Mouse (Mus musculus) small intestine, adult 2 months (tissue): ENCODE data around the gene Nme9. TPM values are rescaled to one million over a fixed set of nuclear protein-coding genes. Genes with fewer than 3 reads are reported as not detected.
A peak's percentile ranks its signal among the peaks of the same experiment; 100 is the strongest.

Experiments
- H3K27ac ChIP-seq: fragments of 200-500 bp; 2 replicates; pipeline ENCODE4 v1.5.1; 2012; ENCODE audit warnings: low read depth, low read length, control low read depth, inconsistent platforms; ENCODE audit not compliant: insufficient read depth
- H3K27me3 ChIP-seq: fragments of 200-500 bp; 2 replicates; pipeline ENCODE4 v1.6.1; 2012; ENCODE audit warnings: mild to moderate bottlenecking, moderate library complexity, low read length, inconsistent platforms; ENCODE audit not compliant: control insufficient read depth, insufficient read depth
- H3K36me3 ChIP-seq: fragments of 200-500 bp; 2 replicates; pipeline ENCODE4 v1.6.1; 2012; ENCODE audit warnings: mild to moderate bottlenecking, low read length, control low read depth, inconsistent platforms; ENCODE audit not compliant: control insufficient read depth, insufficient read depth
- H3K4me1 ChIP-seq: fragments of 200-500 bp; 2 replicates; pipeline ENCODE4 v1.6.1; 2012; ENCODE audit warnings: low read length, inconsistent platforms, mixed read lengths; ENCODE audit not compliant: control insufficient read depth, insufficient read depth, insufficient read length
- H3K4me3 ChIP-seq: fragments of 200-500 bp; 2 replicates; pipeline ENCODE4 v1.5.1; 2012; ENCODE audit warnings: low read depth, mild to moderate bottlenecking, control low read depth, inconsistent platforms, low read length, moderate library complexity
- CTCF ChIP-seq: fragments of 200-500 bp; IDR thresholded peaks from 2 replicates; pipeline ENCODE4 v1.5.1; 2012; ENCODE audit warnings: low read depth, mild to moderate bottlenecking, control low read depth, inconsistent platforms, low read length, moderate library complexity, mixed read lengths; ENCODE audit not compliant: insufficient replicate concordance, insufficient read length; ENCODE audit errors: extremely low read depth
- POLR2A ChIP-seq: fragments of 200-500 bp; IDR thresholded peaks from 2 replicates; pipeline ENCODE4 v1.6.1; 2012; ENCODE audit warnings: low read depth, mild to moderate bottlenecking, control low read depth, inconsistent platforms, low read length, moderate library complexity
- WGBS: fragments of 180-500 bp; shearing (Covaris S2); methylation state at CpG from one replicate; pipeline ENCODE4 v1.1.7; 2018; 5-methylcytosine and 5-hydroxymethylcytosine counted together
- polyA plus RNA-seq: library from polyadenylated mRNA; depleted of rRNA; stranded (reverse); fragments of >200 nt; gene quantifications from 2 replicates; pipeline ENCODE4 v1.2.3, GENCODE M21; 2012

Gene Nme9
- polyA plus RNA-seq, 1 experiment: 0.19 TPM

- Histone ChIP-seq H3K4me1 (peaks cover 20% of the 10 kb centered on the region; the same call in 1 of the 2 replicates), H3K36me3 (no peaks in the 10 kb centered on the region), H3K4me3 (no peak overlapping the region), H3K27ac (peak overlapping the region; percentile 100), H3K27me3 (no peaks in the 10 kb centered on the region)
- peak; percentile 63; the same call in 1 of the 2 replicates for TF ChIP-seq CTCF
- no peak for TF ChIP-seq POLR2A
- 38% methylated on average over 8 of the region's 8 CpGs for WGBS
Observed at GRCm38 (mm10) chr9:99469681-99470273, 18.5 kb downstream of the Nme9 start.

- 22% methylated on average over 16 of the region's 16 CpGs for WGBS
- Histone ChIP-seq H3K27ac (peak overlapping the region; percentile 100), H3K36me3 (no peaks in the 10 kb centered on the region; the same call in 1 of the 2 replicates), H3K4me1 (peaks cover 20% of the 10 kb centered on the region; the same call in 1 of the 2 replicates), H3K27me3 (no peaks in the 10 kb centered on the region), H3K4me3 (peak overlapping the region; percentile 32)
- TF ChIP-seq POLR2A (no peak; the same call in 1 of the 2 replicates), CTCF (peak; percentile 10; the same call in 1 of the 2 replicates)
Observed at GRCm38 (mm10) chr9:99470347-99471092, 19.2 kb downstream of the Nme9 start.

GRCm38 (mm10) chr9:99471334-99471733, 20.1 kb downstream of the Nme9 start:
- Histone ChIP-seq H3K4me3 (no peak overlapping the region), H3K27me3 (no peaks in the 10 kb centered on the region), H3K36me3 (peaks cover 3% of the 10 kb centered on the region; the same call in 1 of the 2 replicates), H3K27ac (peak overlapping the region; percentile 46), H3K4me1 (peaks cover 20% of the 10 kb centered on the region; the same call in 1 of the 2 replicates)
- 37% methylated on average over 7 of the region's 7 CpGs for WGBS
- TF ChIP-seq CTCF (no peak), POLR2A (no peak)

GRCm38 (mm10) chr9:99479181-99479711, 28.0 kb downstream of the Nme9 start:
- Histone ChIP-seq H3K27ac (peak overlapping the region; percentile 50), H3K4me1 (peaks cover 13% of the 10 kb centered on the region), H3K27me3 (no peaks in the 10 kb centered on the region), H3K36me3 (peaks cover 18% of the 10 kb centered on the region), H3K4me3 (no peak overlapping the region)
- WGBS: 26% methylated on average over 9 of the region's 9 CpGs
- TF ChIP-seq POLR2A (no peak), CTCF (no peak)

- WGBS: 33% methylated on average over 4 of the region's 4 CpGs
- Histone ChIP-seq H3K4me3 (no peak overlapping the region), H3K27me3 (no peaks in the 10 kb centered on the region), H3K4me1 (peaks cover 15% of the 10 kb centered on the region), H3K27ac (peak overlapping the region; percentile 58; the same call in 1 of the 2 replicates), H3K36me3 (peaks cover 18% of the 10 kb centered on the region)
- TF ChIP-seq CTCF (no peak), POLR2A (no peak)
Observed at GRCm38 (mm10) chr9:99480764-99481163, 29.5 kb downstream of the Nme9 start.

- Histone ChIP-seq H3K27me3 (no peaks in the 10 kb centered on the region), H3K4me1 (peaks cover 15% of the 10 kb centered on the region), H3K4me3 (no peak overlapping the region), H3K27ac (no peak overlapping the region), H3K36me3 (peaks cover 28% of the 10 kb centered on the region)
- WGBS: 92% methylated on average over 4 of the region's 4 CpGs
- no peak for TF ChIP-seq CTCF
- TF ChIP-seq POLR2A: no peak
Observed at GRCm38 (mm10) chr9:99483191-99483590, 31.9 kb downstream of the Nme9 start.

GRCm38 (mm10) chr9:99484632-99485031, 33.4 kb downstream of the Nme9 start:
- Histone ChIP-seq H3K4me3 (no peak overlapping the region), H3K36me3 (peaks cover 29% of the 10 kb centered on the region), H3K27me3 (no peaks in the 10 kb centered on the region), H3K4me1 (peaks cover 5% of the 10 kb centered on the region; the same call in 1 of the 2 replicates), H3K27ac (no peak overlapping the region)
- TF ChIP-seq POLR2A: no peak
- no peak for TF ChIP-seq CTCF
